Mouse (Mus musculus) cerebellum, postnatal 25 days (tissue): ENCODE data around the gene Gm20498.
"Not testable (repeated sequence)": the region's sequence is repeated elsewhere in the genome, so short reads cannot be mapped to it uniquely, and the experiment has no call there.

Experiments used
- DNase-seq, 2 experiments: peaks; one replicate each; pipeline ENCODE4 v3.0.0; 2021; ENCODE audit warnings: mixed read lengths in 2 of 2

Gene Gm20498

GRCm38 (mm10) chr12:81532316-81533028 is at the start of gene Gm20498, which contains the start of gene Synj2bp:
TSS of gene Gm20498 (minus strand) at chr12:81532905.
TSS of gene Synj2bp (minus strand) at chr12:81532911.
- peak; percentile 92 to 93 for DNase-seq

GRCm38 (mm10) chr12:81568374-81568773 is 35.7 kb upstream of the Gm20498 start, which contains the start of gene Adam21:
TSS of gene Adam21 (minus strand) at chr12:81568474.
- no peak for DNase-seq

- DNase-seq: no peak
These were observed 35.2 kb upstream of the Gm20498 start for GRCm38 (mm10) chr12:81567931-81568330.

- DNase-seq: no peak
These were observed 31.5 kb upstream of the Gm20498 start for GRCm38 (mm10) chr12:81564173-81564572.

GRCm38 (mm10) chr12:81549286-81549685 is 16.6 kb upstream of the Gm20498 start:
- no peak for DNase-seq

GRCm38 (mm10) chr12:81547163-81547562 is 14.5 kb upstream of the Gm20498 start:
- no peak for DNase-seq

- DNase-seq: no peak
These were observed 319 bp upstream of the Gm20498 start for GRCm38 (mm10) chr12:81533029-81533419.

- not testable (repeated sequence) for DNase-seq
These were observed 2.1 kb downstream of the Gm20498 start for GRCm38 (mm10) chr12:81530587-81530986.

GRCm38 (mm10) chr12:81496906-81497305 is 35.8 kb downstream of the Gm20498 start:
- DNase-seq: not testable (repeated sequence)

- DNase-seq: no peak
These were observed 42.2 kb downstream of the Gm20498 start for GRCm38 (mm10) chr12:81490491-81490890.

- peak; percentile 18 to 28 for DNase-seq
These were observed 47.4 kb downstream of the Gm20498 start for GRCm38 (mm10) chr12:81485311-81485710.

GRCm38 (mm10) chr12:81484727-81485191 is 47.9 kb downstream of the Gm20498 start, which contains the start of gene Cox16:
TSS of gene Cox16 (minus strand) at chr12:81485127.
- DNase-seq: peak; percentile 89 to 92

GRCm38 (mm10) chr12:81484212-81484611 is 48.5 kb downstream of the Gm20498 start:
- DNase-seq: no peak

GRCm38 (mm10) chr12:81483656-81484055 is 49.0 kb downstream of the Gm20498 start:
- peak in 1 of 2 experiments; percentile 64 for DNase-seq

- not testable (repeated sequence) for DNase-seq
These were observed 73.7 kb downstream of the Gm20498 start for GRCm38 (mm10) chr12:81459051-81459450.

GRCm38 (mm10) chr12:81438985-81439384 is 93.7 kb downstream of the Gm20498 start:
- not testable (repeated sequence) for DNase-seq

- not testable (repeated sequence) for DNase-seq
These were observed 97.9 kb downstream of the Gm20498 start for GRCm38 (mm10) chr12:81434778-81435177.

- no peak for DNase-seq
These were observed 110.9 kb downstream of the Gm20498 start, which contains the start of gene Adam4 for GRCm38 (mm10) chr12:81421846-81422245. TSS of gene Adam4 (minus strand) at chr12:81421946.

GRCm38 (mm10) chr12:81413211-81413610 is 119.5 kb downstream of the Gm20498 start:
- DNase-seq: no peak

GRCm38 (mm10) chr12:81408966-81409365 is 123.7 kb downstream of the Gm20498 start:
- DNase-seq: no peak

GRCm38 (mm10) chr12:81402187-81402586 is 130.5 kb downstream of the Gm20498 start:
- DNase-seq: peak; percentile 72 to 87

- DNase-seq: not testable (repeated sequence)
These were observed 153.3 kb downstream of the Gm20498 start, which contains the start of gene Gm4787 for GRCm38 (mm10) chr12:81379364-81379763. TSS of gene Gm4787 (minus strand) at chr12:81379464.

GRCm38 (mm10) chr12:81333841-81334240 is 198.9 kb downstream of the Gm20498 start:
- DNase-seq: peak in 1 of 2 experiments; percentile 15

- DNase-seq: peak; percentile 83 to 85
These were observed 199.8 kb downstream of the Gm20498 start, which contains the start of gene Slc8a3 for GRCm38 (mm10) chr12:81332875-81333421. TSS of gene Slc8a3 (minus strand) at chr12:81333180.
